Comparison of ENCODE assay signal across 25 mouse cellular contexts in the genomic region with DNA sequence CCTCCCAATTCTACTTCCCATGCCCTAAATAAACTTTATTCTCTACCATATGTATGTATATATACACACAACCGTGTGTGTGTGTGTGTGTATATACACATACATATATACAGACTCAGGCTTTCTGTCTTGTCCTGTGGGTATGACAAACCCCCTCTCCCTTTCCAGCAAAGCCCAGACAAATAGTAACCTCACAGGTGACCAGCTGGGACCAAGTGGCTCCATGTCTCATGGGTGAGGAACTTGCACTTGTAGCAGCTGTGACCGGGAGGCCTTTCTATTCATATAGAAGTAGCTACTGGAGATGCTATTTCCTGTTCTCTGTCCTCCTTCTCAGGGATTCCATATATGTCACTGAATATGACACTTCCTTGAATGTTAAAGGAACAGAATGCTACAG. TPM values are rescaled to one million over a fixed set of nuclear protein-coding genes. Genes with fewer than 3 reads are reported as not detected.
DNase-seq lines count a peak whose midpoint lies in the region; ATAC-seq and TF ChIP-seq lines count a peak whose summit lies in the region.
"Had no signal": no experiment of that assay in that cellular context is flagged by ENCODE, and none has a peak within 500 bp of the region (broad histone marks: within the 10 kb centered on the region; RNA-seq: fewer than 3 reads in every experiment).

No protein-coding gene starts in this region.

- H3K4me3 ChIP-seq in midbrain, embryonic 11.5 days (ENCODE audit: low read depth, low read length): no peak overlapping the region
- no peak overlapping the region for H3K4me3 ChIP-seq in midbrain, embryonic 10.5 days
- H3K4me3 ChIP-seq in CH12.LX (replicated peaks in 1 of 3; ENCODE audit: low read depth in 2 of 3, low read length in 2 of 3, poor library complexity in 1 of 3): no peak overlapping the region
- H3K4me3 ChIP-seq in intestine, embryonic 15.5 days (replicated peaks): no peak overlapping the region
- H3K4me3 ChIP-seq: embryonic facial prominence, embryonic 15.5 days; erythroblast, embryonic 14.5 days; forebrain, embryonic 10.5 days; gastrocnemius, adult 2 months; heart, embryonic 12.5 days; hindbrain, embryonic 10.5 days; hindbrain, embryonic 15.5 days had no signal

- TF ChIP-seq EP300 in CH12.LX (IDR thresholded peaks at IDR 0.05; ENCODE audit: low read length): no peak

- TF ChIP-seq CTCF in CH12.LX (conservative IDR thresholded peaks at IDR 0.05 in 1 of 2, IDR thresholded peaks at IDR 0.05 in 1 of 2; ENCODE audit: low read depth in 2 of 2, low read length in 2 of 2): no peak

- no peaks in the 10 kb centered on the region for H3K36me3 ChIP-seq in midbrain, embryonic 11.5 days (ENCODE audit: control insufficient read depth, insufficient read depth, low read length)
- no peaks in the 10 kb centered on the region for H3K36me3 ChIP-seq in midbrain, embryonic 10.5 days
- H3K36me3 ChIP-seq in CH12.LX (replicated peaks in 1 of 2; ENCODE audit: control insufficient read depth in 1 of 2, insufficient read depth in 1 of 2, low read length in 1 of 2): peaks cover 14 to 45% of the 10 kb centered on the region in 2 experiments
- no peaks in the 10 kb centered on the region for H3K36me3 ChIP-seq in splenic B cell, adult 2 months (ENCODE audit: control insufficient read depth, insufficient read depth, low read length, poor library complexity, severe bottlenecking)
- H3K36me3 ChIP-seq in intestine, embryonic 15.5 days: no peaks in the 10 kb centered on the region
- H3K36me3 ChIP-seq: embryonic facial prominence, embryonic 15.5 days; forebrain, embryonic 10.5 days; heart, embryonic 12.5 days; hindbrain, embryonic 10.5 days; hindbrain, embryonic 15.5 days had no signal

- DNase-seq in midbrain, embryonic 11.5 days (ENCODE audit: low spot score, missing footprints): peak; percentile 23
- DNase-seq in midbrain, embryonic 10.5 days (ENCODE audit: low spot score): no peak
- peak; percentile 43 for DNase-seq in thymus, postnatal 4 days
- no peak for DNase-seq in thymus, postnatal 10 days (ENCODE audit: low spot score in 2 of 2)
- DNase-seq in CH12.LX (ENCODE audit: extremely low read depth): peak; percentile 60
- DNase-seq in splenic B cell, adult 2 months (ENCODE audit: low read depth, low spot score): peak; percentile 45
- DNase-seq in lung, postnatal 10 days: no peak
- DNase-seq: adrenal gland, adult 2 months; adrenal gland, postnatal 36 days; cerebellum, adult 11-12 months; cerebellum, adult 9-10 months; cerebellum, postnatal 36 days; gastrocnemius, adult 2 months; gastrocnemius, postnatal 25 days had no signal

- H3K27me3 ChIP-seq in midbrain, embryonic 11.5 days (ENCODE audit: control insufficient read depth, insufficient read depth, low read length): no peaks in the 10 kb centered on the region
- H3K27me3 ChIP-seq in midbrain, embryonic 10.5 days (ENCODE audit: low read depth, poor library complexity, severe bottlenecking): no peaks in the 10 kb centered on the region
- H3K27me3 ChIP-seq in CH12.LX (replicated peaks): no peaks in the 10 kb centered on the region
- H3K27me3 ChIP-seq in splenic B cell, adult 2 months (ENCODE audit: control insufficient read depth, insufficient read depth, low read length, poor library complexity, severe bottlenecking): no peaks in the 10 kb centered on the region
- no peaks in the 10 kb centered on the region for H3K27me3 ChIP-seq in intestine, embryonic 15.5 days (replicated peaks)
- H3K27me3 ChIP-seq: embryonic facial prominence, embryonic 15.5 days; heart, embryonic 12.5 days; hindbrain, embryonic 15.5 days had no signal

- no peaks in the 10 kb centered on the region for H3K9me3 ChIP-seq in midbrain, embryonic 11.5 days (ENCODE audit: control insufficient read depth, low read length)
- no peaks in the 10 kb centered on the region for H3K9me3 ChIP-seq in midbrain, embryonic 10.5 days (replicated peaks)
- peaks cover 1% of the 10 kb centered on the region for H3K9me3 ChIP-seq in CH12.LX (replicated peaks; ENCODE audit: low read length)
- H3K9me3 ChIP-seq in intestine, embryonic 15.5 days: no peaks in the 10 kb centered on the region
- H3K9me3 ChIP-seq: embryonic facial prominence, embryonic 15.5 days; forebrain, embryonic 10.5 days; heart, embryonic 12.5 days; hindbrain, embryonic 10.5 days; hindbrain, embryonic 15.5 days had no signal

- no peaks in the 10 kb centered on the region for H3K4me1 ChIP-seq in midbrain, embryonic 11.5 days (ENCODE audit: control insufficient read depth, insufficient read depth, low read length)
- no peaks in the 10 kb centered on the region for H3K4me1 ChIP-seq in midbrain, embryonic 10.5 days
- H3K4me1 ChIP-seq in CH12.LX (ENCODE audit: control insufficient read depth in 1 of 2, insufficient read depth in 2 of 2): peaks cover 30 to 83% of the 10 kb centered on the region in 2 experiments
- no peaks in the 10 kb centered on the region for H3K4me1 ChIP-seq in intestine, embryonic 15.5 days (replicated peaks)
- H3K4me1 ChIP-seq: hindbrain, embryonic 15.5 days had no signal

- in situ Hi-C loops in CH12.LX (cut with MboI; ENCODE audit: low pct_ligation_motif_present, low pct_unique_long_range_greater_than_20kb, low sequenced_read_pairs): no loop called here

- no peak overlapping the region for H3K9ac ChIP-seq in midbrain, embryonic 11.5 days (ENCODE audit: low read length)
- H3K9ac ChIP-seq in CH12.LX (ENCODE audit: insufficient read depth, low read depth): peak overlapping the region; percentile 59
- H3K9ac ChIP-seq in intestine, embryonic 15.5 days: no peak overlapping the region
- H3K9ac ChIP-seq: embryonic facial prominence, embryonic 15.5 days; heart, embryonic 12.5 days; hindbrain, embryonic 15.5 days had no signal

- ATAC-seq in midbrain, embryonic 11.5 days (ENCODE audit: low FRiP score): no peak
- no peak for ATAC-seq in intestine, embryonic 15.5 days
- ATAC-seq: forebrain, embryonic 14.5 days had no signal

- WGBS in midbrain, embryonic 11.5 days: 82% methylated on average over 2 of the region's 2 CpGs
- 96% methylated on average over 2 of the region's 2 CpGs for WGBS in midbrain, embryonic 10.5 days
- 46% methylated on average over 2 of the region's 2 CpGs for WGBS in intestine, embryonic 15.5 days

- TF ChIP-seq RAD21 in CH12.LX (IDR thresholded peaks at IDR 0.05; ENCODE audit: low read depth, low read length): no peak

- no peak for TF ChIP-seq POLR2A in CH12.LX (IDR thresholded peaks at IDR 0.05; ENCODE audit: low read depth, low read length)

- no peak overlapping the region for H3K4me2 ChIP-seq in midbrain, embryonic 11.5 days
- H3K4me2 ChIP-seq in CH12.LX (ENCODE audit: insufficient read depth, low read depth, poor library complexity, severe bottlenecking): peak overlapping the region; percentile 80
- no peak overlapping the region for H3K4me2 ChIP-seq in intestine, embryonic 15.5 days (replicated peaks)
- H3K4me2 ChIP-seq: embryonic facial prominence, embryonic 15.5 days; heart, embryonic 12.5 days; hindbrain, embryonic 15.5 days had no signal

- dilution Hi-C loops in CH12.LX (cut with MboI; ENCODE audit: extremely low pct_ligation_motif_present, extremely low pct_unique_long_range_greater_than_20kb, low sequenced_read_pairs): no loop called here

- H3K27ac ChIP-seq in midbrain, embryonic 11.5 days (ENCODE audit: low read depth, low read length): no peak overlapping the region
- no peak overlapping the region for H3K27ac ChIP-seq in midbrain, embryonic 10.5 days (replicated peaks)
- peak overlapping the region; percentile 98 for H3K27ac ChIP-seq in CH12.LX (ENCODE audit: insufficient read depth, low read depth)
- H3K27ac ChIP-seq in intestine, embryonic 15.5 days: no peak overlapping the region
- H3K27ac ChIP-seq: embryonic facial prominence, embryonic 15.5 days; forebrain, embryonic 10.5 days; gastrocnemius, adult 2 months; hindbrain, embryonic 10.5 days; hindbrain, embryonic 15.5 days had no signal

- H3K79me2 ChIP-seq in CH12.LX (replicated peaks; ENCODE audit: control insufficient read depth, extremely low read depth, insufficient read depth, poor library complexity, severe bottlenecking): peaks cover 63% of the 10 kb centered on the region

TF ChIP-seq in CH12.LX, 34 proteins besides CTCF, POLR2A, EP300 and RAD21 (continues in another document):
- no peak for TF ChIP-seq E2F4 (IDR thresholded peaks at IDR 0.05; ENCODE audit: insufficient replicate concordance, low read depth, low read length)
- no peak for TF ChIP-seq SMC3 (IDR thresholded peaks at IDR 0.05; ENCODE audit: low read depth, low read length)
- no peak for TF ChIP-seq GABPA (IDR thresholded peaks at IDR 0.05; ENCODE audit: insufficient replicate concordance, low read depth, low read length)
- TF ChIP-seq KAT2A (IDR thresholded peaks at IDR 0.05; ENCODE audit: insufficient replicate concordance, low read length): no peak
- peak; percentile 33; the same call in 1 of the 2 replicates for TF ChIP-seq MXI1 (IDR thresholded peaks at IDR 0.05; ENCODE audit: low read depth, low read length)
- TF ChIP-seq ZNF384 (IDR thresholded peaks at IDR 0.05; ENCODE audit: low read depth, low read length): no peak
- no peak for TF ChIP-seq ELF1 (IDR thresholded peaks at IDR 0.05; ENCODE audit: low read depth, low read length)
- no peak for TF ChIP-seq USF2 (conservative IDR thresholded peaks at IDR 0.05; ENCODE audit: low read depth, low read length)
- 0 out of 2 replicates have a peak, but pooled peaks have one; percentile 4 for TF ChIP-seq SIN3A (IDR thresholded peaks at IDR 0.05; ENCODE audit: low read length)
- TF ChIP-seq RCOR1 (conservative IDR thresholded peaks at IDR 0.05; ENCODE audit: low read depth, low read length): peak; percentile 57; the same call in 1 of the 2 replicates
- no peak for TF ChIP-seq MAX (IDR thresholded peaks at IDR 0.05; ENCODE audit: low read length)
- no peak for TF ChIP-seq PAX5 (IDR thresholded peaks at IDR 0.05; ENCODE audit: low read length)
- peak; percentile 60 for TF ChIP-seq BHLHE40 (IDR thresholded peaks at IDR 0.05; ENCODE audit: low read depth, low read length)

RNA-seq across cellular contexts. Expression of gene Fam169b, which starts 13.9 kb away (rescaled TPM):
- 0.18 TPM in 1 of 2 replicates, not detected in the other for polyA plus RNA-seq in midbrain, embryonic 11.5 days (2014; fragmentation: Nextera tagmentation; extraction: Ambion mirVana)
- 0.26 and 0.30 TPM in 2 replicates for polyA plus RNA-seq in midbrain, embryonic 10.5 days (2016; fragmentation: Nextera tagmentation; extraction: Ambion mirVana)
- total RNA-seq in CH12.LX (2012; rRNA removed) (13.6 and 17.0 TPM in 2 replicates), CH12.LX (2014; rRNA removed) (15.2 and 15.9 TPM in 2 replicates)
- polyA plus RNA-seq in CH12.LX (2012; ENCODE audit: insufficient read length, low read depth): 16.2 and 17.3 TPM in 2 replicates
- polyA plus RNA-seq in intestine, embryonic 15.5 days (2015; fragmentation: Nextera tagmentation; extraction: Ambion mirVana): 0.21 and 0.25 TPM in 2 replicates
- total RNA-seq: adrenal gland, adult 2 months had no signal
- polyA plus RNA-seq: erythroblast, embryonic 14.5 days had no signal

RNA-seq across cellular contexts. Expression of gene Pgpep1l, which starts 23.5 kb away (rescaled TPM):
- polyA plus RNA-seq in midbrain, embryonic 11.5 days (2014; fragmentation: Nextera tagmentation; extraction: Ambion mirVana): not detected in 2 replicates
- polyA plus RNA-seq in midbrain, embryonic 10.5 days (2016; fragmentation: Nextera tagmentation; extraction: Ambion mirVana): not detected in 2 replicates
- total RNA-seq in CH12.LX (2012; rRNA removed) (not detected in 2 replicates), CH12.LX (2014; rRNA removed) (not detected in 2 replicates)
- not detected in 2 replicates for polyA plus RNA-seq in CH12.LX (2012; ENCODE audit: insufficient read length, low read depth)
- not detected in 2 replicates for polyA plus RNA-seq in intestine, embryonic 15.5 days (2015; fragmentation: Nextera tagmentation; extraction: Ambion mirVana)
- total RNA-seq: adrenal gland, adult 2 months; adrenal gland, postnatal 36 days; granulocyte monocyte progenitor cell, adult 5-6 weeks; heart, postnatal 25 days had no signal
- polyA plus RNA-seq: adrenal gland, adult 2 months; embryonic facial prominence, embryonic 15.5 days; erythroblast, embryonic 14.5 days; forebrain, embryonic 10.5 days; forebrain, embryonic 14.5 days; heart, embryonic 12.5 days; hindbrain, embryonic 10.5 days; hindbrain, embryonic 15.5 days; intestine, embryonic 14.5 days had no signal

Comparison
In these comparisons a context has a peak if more than half of its experiments do, and no peak if none do; other contexts are left out.
1. DNase-seq: peak in midbrain, embryonic 11.5 days (single experiment), thymus, postnatal 4 days (single experiment), CH12.LX (single experiment) and splenic B cell, adult 2 months (single experiment); none in midbrain, embryonic 10.5 days (single experiment), thymus, postnatal 10 days (0 of 2) and lung, postnatal 10 days (single experiment).
2. RNA of gene Fam169b, which starts 13.9 kb away (polyA plus RNA-seq): 16.2 to 17.3 TPM in CH12.LX; 0.26 to 0.30 TPM in midbrain, embryonic 10.5 days, 0.21 to 0.25 TPM in intestine, embryonic 15.5 days and 0.18 TPM in midbrain, embryonic 11.5 days; every median in the first group is over 10 times any median in the second.